Mouse (Mus musculus) erythroblast, embryonic 14.5 days (primary cell): ENCODE results near the gene Dll1.

Experiments used
- GATA1 ChIP-seq: IDR thresholded peaks from 2 replicates; pipeline ENCODE4 v1.6.1; 2012; ENCODE audit warnings: low read length, inconsistent platforms, mixed read lengths
- TAL1 ChIP-seq: IDR thresholded peaks from 3 replicates; pipeline ENCODE4 v1.6.1; 2012; ENCODE audit warnings: low read length, inconsistent platforms, mixed read lengths

- TF ChIP-seq GATA1: no peak
- TF ChIP-seq TAL1: no peak
Observed at GRCm38 (mm10) chr17:15365650-15366049, 11.0 kb downstream of the Dll1 start.
